Mouse (Mus musculus) embryonic facial prominence, embryonic 12.5 days (tissue): ENCODE data around the gene Sec61a2. TPM values are rescaled to one million over a fixed set of nuclear protein-coding genes. Genes with fewer than 3 reads are reported as not detected.

Source experiments
- ATAC-seq: fragments of 200-750 bp; cut with Nextera tagmentation; 2 replicates; pipeline ENCODE4 v1.8.0; 2017; ENCODE audit not compliant: insufficient number of reproducible peaks, insufficient read depth, low FRiP score, low TSS enrichment
- H3K27ac ChIP-seq: fragments of 300-500 bp; sonication (generic); 2 replicates; pipeline ENCODE4 v1.5.1; 2016; ENCODE audit warnings: mild to moderate bottlenecking
- H3K27me3 ChIP-seq: fragments of 300-500 bp; sonication (generic); 2 replicates; pipeline ENCODE4 v1.6.1; 2016; ENCODE audit warnings: mild to moderate bottlenecking, moderate library complexity
- H3K36me3 ChIP-seq: fragments of 300-500 bp; sonication (generic); 2 replicates; pipeline ENCODE4 v1.6.1; 2016; ENCODE audit warnings: mild to moderate bottlenecking
- H3K4me1 ChIP-seq: fragments of 300-500 bp; sonication (generic); 2 replicates; pipeline ENCODE4 v1.6.1; 2016
- H3K4me2 ChIP-seq: fragments of 300-500 bp; sonication (generic); replicated peaks from 2 replicates; pipeline ENCODE4 v1.6.1; 2016; ENCODE audit warnings: mild to moderate bottlenecking, moderate library complexity
- H3K4me3 ChIP-seq: fragments of 300-500 bp; sonication (generic); 2 replicates; pipeline ENCODE4 v1.5.1; 2016; ENCODE audit warnings: mild to moderate bottlenecking
- H3K9ac ChIP-seq: fragments of 300-500 bp; sonication (generic); 2 replicates; pipeline ENCODE4 v1.6.1; 2016; ENCODE audit warnings: mild to moderate bottlenecking, moderate library complexity
- H3K9me3 ChIP-seq: fragments of 300-500 bp; sonication (generic); 2 replicates; pipeline ENCODE4 v1.6.1; 2016; ENCODE audit warnings: mild to moderate bottlenecking, moderate library complexity
- WGBS: fragments of 180-500 bp; shearing (Covaris S2); methylation state at CpG from one replicate; pipeline ENCODE4 v1.1.7; 2016; 5-methylcytosine and 5-hydroxymethylcytosine counted together
- polyA plus RNA-seq: library from polyadenylated mRNA; unstranded; fragments of >200 nt; fragmentation: Nextera tagmentation; extraction: Ambion mirVana; gene quantifications from 2 replicates; pipeline ENCODE4 v1.2.1, GENCODE M21; 2016

Sec61a2 gene
- polyA plus RNA-seq, 1 experiment from 2014 or later = 105 TPM

DNA sequence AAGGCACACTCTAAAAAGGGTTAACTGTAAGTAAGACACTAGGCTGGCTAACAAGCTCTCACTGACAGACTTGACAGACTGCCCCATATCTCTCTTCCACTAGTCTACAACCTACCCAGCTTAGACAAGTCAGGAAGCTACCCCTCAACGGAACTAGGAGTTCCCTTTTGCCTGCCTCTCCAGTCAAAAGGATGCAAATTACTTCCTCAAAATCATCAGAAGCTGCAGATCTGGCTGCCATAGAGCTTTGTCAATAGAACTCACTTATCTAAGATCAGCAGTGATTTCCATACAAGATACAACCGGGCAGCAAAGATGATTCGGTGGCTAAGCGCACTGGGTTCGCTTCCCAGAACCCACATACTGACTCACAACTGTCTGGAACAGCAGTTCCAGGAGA, 70.5 kb downstream of the Sec61a2 start:
- Histone ChIP-seq H3K36me3 (peaks cover 49% of the 10 kb centered on the region), H3K9me3 (no peaks in the 10 kb centered on the region), H3K27ac (no peak overlapping the region), H3K4me2 (no peak overlapping the region), H3K4me1 (no peaks in the 10 kb centered on the region), H3K4me3 (no peak overlapping the region), H3K9ac (no peak overlapping the region), H3K27me3 (no peaks in the 10 kb centered on the region)
- WGBS = 90% methylated on average over 5 of the region's 5 CpGs
- no peak for ATAC-seq

DNA sequence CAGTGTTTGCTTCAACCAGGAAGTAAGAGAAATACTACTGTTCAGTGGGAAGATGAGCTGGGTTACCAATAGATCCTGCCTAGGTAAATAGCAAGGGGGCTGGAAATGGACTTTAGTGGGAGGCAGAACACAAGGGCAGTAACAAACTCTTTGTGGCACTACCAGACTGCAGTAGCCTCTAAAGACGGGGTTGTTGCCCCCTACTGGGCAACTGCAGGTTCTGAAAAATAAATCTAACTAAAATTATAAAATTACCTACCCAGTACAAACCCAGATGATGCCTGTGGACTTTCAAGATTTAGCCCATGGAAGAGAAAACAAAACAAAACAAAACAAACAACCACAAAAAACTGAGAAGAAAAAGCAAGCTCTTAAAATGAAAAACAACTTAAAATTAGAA, 71.0 kb downstream of the Sec61a2 start:
- WGBS = 19% methylated on average over 1 of the region's 1 CpGs
- H3K4me2 ChIP-seq = no peak overlapping the region
- H3K4me3 ChIP-seq = no peak overlapping the region
- ATAC-seq = no peak
- no peak overlapping the region for H3K27ac ChIP-seq
- H3K27me3 ChIP-seq = no peaks in the 10 kb centered on the region
- no peaks in the 10 kb centered on the region for H3K4me1 ChIP-seq
- H3K9me3 ChIP-seq = no peaks in the 10 kb centered on the region
- no peak overlapping the region for H3K9ac ChIP-seq
- peaks cover 54% of the 10 kb centered on the region for H3K36me3 ChIP-seq

DNA sequence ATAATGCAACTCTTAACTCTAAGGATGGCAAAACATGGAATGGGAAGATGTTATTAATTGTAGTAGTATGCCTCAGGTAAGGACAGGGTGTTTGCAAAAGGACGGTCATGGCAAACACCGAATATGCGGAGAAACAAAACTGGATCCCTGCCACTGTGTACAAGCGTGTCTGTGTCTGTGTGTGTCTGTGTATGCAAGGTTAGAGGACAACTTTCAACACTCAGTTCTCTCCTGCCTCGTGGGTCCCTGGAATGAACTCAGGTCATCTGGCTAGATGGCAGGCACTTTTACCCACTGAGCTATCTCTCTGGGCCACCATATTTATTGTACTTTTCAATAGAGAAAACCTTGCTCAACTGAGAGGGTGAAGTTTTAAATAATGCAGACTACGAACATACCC, 72.8 kb downstream of the Sec61a2 start:
- no peak for ATAC-seq
- Histone ChIP-seq H3K9me3 (no peaks in the 10 kb centered on the region), H3K4me1 (no peaks in the 10 kb centered on the region), H3K27ac (no peak overlapping the region), H3K9ac (no peak overlapping the region), H3K27me3 (no peaks in the 10 kb centered on the region), H3K4me2 (no peak overlapping the region), H3K4me3 (no peak overlapping the region), H3K36me3 (peaks cover 61% of the 10 kb centered on the region)
- 94% methylated on average over 6 of the region's 6 CpGs for WGBS

DNA sequence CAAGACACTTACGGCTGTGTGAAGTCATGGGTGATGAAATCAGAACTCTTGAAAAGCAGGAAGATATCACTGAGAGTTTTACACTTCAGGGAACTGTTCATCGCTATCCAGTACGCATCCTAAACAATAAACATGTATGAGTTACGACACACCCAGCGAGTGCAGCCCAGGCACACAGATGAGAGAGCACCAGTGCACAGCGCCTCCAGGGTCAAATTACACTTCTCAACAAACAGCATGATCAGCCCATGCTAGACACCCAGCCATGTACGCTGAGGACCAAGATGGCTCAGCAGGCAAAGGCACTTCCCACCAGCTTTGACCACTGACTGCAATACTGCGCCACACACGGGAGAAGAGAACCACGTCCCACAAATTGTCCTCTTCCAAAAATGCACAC, 74.0 kb downstream of the Sec61a2 start:
- Histone ChIP-seq H3K4me2 (no peak overlapping the region), H3K4me1 (no peaks in the 10 kb centered on the region), H3K27me3 (no peaks in the 10 kb centered on the region), H3K27ac (no peak overlapping the region), H3K36me3 (peaks cover 61% of the 10 kb centered on the region), H3K9ac (no peak overlapping the region), H3K4me3 (no peak overlapping the region), H3K9me3 (no peaks in the 10 kb centered on the region)
- no peak for ATAC-seq
- WGBS = 89% methylated on average over 10 of the region's 10 CpGs

Other genes starting within 250 kb of the Sec61a2 start
- 3.4 and 3.7 TPM in 2 replicates for gene Camk1d, start 180.9 kb downstream of the Sec61a2 start, polyA plus RNA-seq
- 78.0 and 84.0 TPM in 2 replicates for gene Nudt5, start 50.4 kb downstream of the Sec61a2 start, polyA plus RNA-seq
- gene Cdc123, start 50.3 kb downstream of the Sec61a2 start, polyA plus RNA-seq = 328 and 358 TPM in 2 replicates
- 1.7 and 2.0 TPM in 2 replicates for gene Gm13199, start 32.5 kb downstream of the Sec61a2 start, polyA plus RNA-seq
- gene Dhtkd1, start 47.4 kb upstream of the Sec61a2 start, polyA plus RNA-seq = 5.8 and 9.1 TPM in 2 replicates
- 14.7 and 14.8 TPM in 2 replicates for gene Upf2, start 56.0 kb upstream of the Sec61a2 start, polyA plus RNA-seq
- 5.5 and 7.7 TPM in 2 replicates for gene Proser2, start 234.8 kb upstream of the Sec61a2 start, polyA plus RNA-seq